Mouse (Mus musculus): ENCODE measurements around the gene Capn8. TPM values are rescaled to one million over a fixed set of nuclear protein-coding genes. Genes with fewer than 3 reads are reported as not detected.

The Capn8 gene
- polyA plus RNA-seq, 1 experiment from 2014 or later, result not detected

- 46% methylated on average over 3 of the region's 3 CpGs for WGBS
- ATAC-seq (ENCODE audit: insufficient number of reproducible peaks, low FRiP score), result no peak
These were observed 82.0 kb downstream of the Capn8 start for GRCm38 (mm10) chr1:182646796-182647195.

GRCm38 (mm10) chr1:182657760-182658159, 93.0 kb downstream of the Capn8 start:
- Histone ChIP-seq H3K4me3 (no peak overlapping the region), H3K27me3 (replicated peaks) (no peaks in the 10 kb centered on the region), H3K27ac (ENCODE audit: poor library complexity, severe bottlenecking) (no peak overlapping the region), H3K36me3 (no peaks in the 10 kb centered on the region), H3K9me3 (replicated peaks) (peaks cover 8% of the 10 kb centered on the region), H3K4me2 (no peak overlapping the region), H3K4me1 (replicated peaks) (peaks cover 15% of the 10 kb centered on the region), H3K9ac (no peak overlapping the region)
- 22% methylated on average over 6 of the region's 6 CpGs for WGBS
- no peak for ATAC-seq (ENCODE audit: insufficient number of reproducible peaks, low FRiP score)

More at GRCm38 (mm10) chr1:182646796-182647195, 82.0 kb downstream of the Capn8 start:
- 0 out of 2 replicates have a peak, but pooled peaks cover 3% of the 10 kb centered on the region for H3K27me3 ChIP-seq (replicated peaks)
- H3K4me2 ChIP-seq, result no peak overlapping the region
- no peak overlapping the region for H3K4me3 ChIP-seq
- H3K9me3 ChIP-seq (replicated peaks), result peaks cover 5% of the 10 kb centered on the region
- H3K9ac ChIP-seq, result no peak overlapping the region
- H3K4me1 ChIP-seq (replicated peaks), result peaks cover 6% of the 10 kb centered on the region
- no peaks in the 10 kb centered on the region for H3K36me3 ChIP-seq
- H3K27ac ChIP-seq (ENCODE audit: poor library complexity, severe bottlenecking), result no peak overlapping the region

- no peak; the same call in 1 of the 2 replicates for ATAC-seq (ENCODE audit: insufficient number of reproducible peaks, low FRiP score)
- WGBS, result 12% methylated on average over 7 of the region's 7 CpGs
- H3K4me3 ChIP-seq, result no peak overlapping the region
These were observed 95.6 kb downstream of the Capn8 start for GRCm38 (mm10) chr1:182660365-182660764.

GRCm38 (mm10) chr1:182663671-182664070, 98.9 kb downstream of the Capn8 start:
- no peaks in the 10 kb centered on the region for H3K9me3 ChIP-seq (replicated peaks)
- ATAC-seq (ENCODE audit: insufficient number of reproducible peaks, low FRiP score), result no peak
- no peaks in the 10 kb centered on the region for H3K27me3 ChIP-seq (replicated peaks)
- H3K4me3 ChIP-seq, result no peak overlapping the region
- H3K4me2 ChIP-seq, result no peak overlapping the region
- no peaks in the 10 kb centered on the region for H3K36me3 ChIP-seq
- WGBS, result 64% methylated on average over 11 of the region's 11 CpGs
- no peak overlapping the region for H3K9ac ChIP-seq
- H3K4me1 ChIP-seq (replicated peaks), result peaks cover 29% of the 10 kb centered on the region
- no peak overlapping the region for H3K27ac ChIP-seq (ENCODE audit: poor library complexity, severe bottlenecking)

More at GRCm38 (mm10) chr1:182660365-182660764, 95.6 kb downstream of the Capn8 start:
- Histone ChIP-seq H3K9me3 (replicated peaks) (peaks cover 8% of the 10 kb centered on the region), H3K4me2 (peak overlapping the region; percentile 15; the same call in 1 of the 2 replicates), H3K4me1 (replicated peaks) (peaks cover 20% of the 10 kb centered on the region), H3K27me3 (replicated peaks) (no peaks in the 10 kb centered on the region), H3K27ac (ENCODE audit: poor library complexity, severe bottlenecking) (no peak overlapping the region), H3K9ac (no peak overlapping the region), H3K36me3 (no peaks in the 10 kb centered on the region)

- Histone ChIP-seq H3K9ac (no peak overlapping the region), H3K4me3 (no peak overlapping the region), H3K27ac (ENCODE audit: poor library complexity, severe bottlenecking) (no peak overlapping the region), H3K4me1 (replicated peaks) (peaks cover 38% of the 10 kb centered on the region), H3K27me3 (replicated peaks) (no peaks in the 10 kb centered on the region), H3K9me3 (replicated peaks) (no peaks in the 10 kb centered on the region), H3K4me2 (no peak overlapping the region), H3K36me3 (no peaks in the 10 kb centered on the region)
- 47% methylated on average over 4 of the region's 4 CpGs for WGBS
- no peak for ATAC-seq (ENCODE audit: insufficient number of reproducible peaks, low FRiP score)
These were observed 100.0 kb downstream of the Capn8 start for GRCm38 (mm10) chr1:182664841-182665240.

- Histone ChIP-seq H3K4me3 (no peak overlapping the region), H3K4me1 (replicated peaks) (peaks cover 38% of the 10 kb centered on the region), H3K9ac (no peak overlapping the region)
These were observed 102.5 kb downstream of the Capn8 start for GRCm38 (mm10) chr1:182667281-182667680.

GRCm38 (mm10) chr1:182669741-182670140, 104.9 kb downstream of the Capn8 start:
- 74% methylated on average over 11 of the region's 11 CpGs for WGBS
- Histone ChIP-seq H3K9ac (no peak overlapping the region), H3K36me3 (no peaks in the 10 kb centered on the region), H3K9me3 (replicated peaks) (0 out of 2 replicates have a peak, but pooled peaks cover 3% of the 10 kb centered on the region), H3K27me3 (replicated peaks) (no peaks in the 10 kb centered on the region), H3K4me3 (no peak overlapping the region), H3K4me2 (no peak overlapping the region), H3K4me1 (replicated peaks) (peaks cover 33% of the 10 kb centered on the region), H3K27ac (ENCODE audit: poor library complexity, severe bottlenecking) (peak overlapping the region; percentile 61)
- no peak for ATAC-seq (ENCODE audit: insufficient number of reproducible peaks, low FRiP score)

More at GRCm38 (mm10) chr1:182667281-182667680, 102.5 kb downstream of the Capn8 start:
- 86% methylated on average over 3 of the region's 3 CpGs for WGBS
- Histone ChIP-seq H3K27ac (ENCODE audit: poor library complexity, severe bottlenecking) (no peak overlapping the region), H3K36me3 (no peaks in the 10 kb centered on the region), H3K9me3 (replicated peaks) (no peaks in the 10 kb centered on the region), H3K4me2 (no peak overlapping the region), H3K27me3 (replicated peaks) (no peaks in the 10 kb centered on the region)
- ATAC-seq (ENCODE audit: insufficient number of reproducible peaks, low FRiP score), result no peak

GRCm38 (mm10) chr1:182670563-182671342, 105.9 kb downstream of the Capn8 start:
- 39% methylated on average over 11 of the region's 11 CpGs for WGBS
- H3K9ac ChIP-seq, result no peak overlapping the region
- no peaks in the 10 kb centered on the region for H3K27me3 ChIP-seq (replicated peaks)
- peaks cover 36% of the 10 kb centered on the region for H3K4me1 ChIP-seq (replicated peaks)
- no peak overlapping the region for H3K4me3 ChIP-seq
- no peaks in the 10 kb centered on the region for H3K36me3 ChIP-seq
- peak overlapping the region; percentile 17; the same call in 1 of the 2 replicates for H3K4me2 ChIP-seq
- ATAC-seq (ENCODE audit: insufficient number of reproducible peaks, low FRiP score), result peak; percentile 77
- H3K27ac ChIP-seq (ENCODE audit: poor library complexity, severe bottlenecking), result peak overlapping the region; percentile 61
- H3K9me3 ChIP-seq (replicated peaks), result 0 out of 2 replicates have a peak, but pooled peaks cover 3% of the 10 kb centered on the region

GRCm38 (mm10) chr1:182671343-182671624, 106.5 kb downstream of the Capn8 start:
- Histone ChIP-seq H3K9me3 (replicated peaks) (0 out of 2 replicates have a peak, but pooled peaks cover 3% of the 10 kb centered on the region), H3K27ac (ENCODE audit: poor library complexity, severe bottlenecking) (peak overlapping the region; percentile 55), H3K27me3 (replicated peaks) (no peaks in the 10 kb centered on the region), H3K4me3 (no peak overlapping the region), H3K9ac (no peak overlapping the region), H3K4me1 (replicated peaks) (peaks cover 36% of the 10 kb centered on the region), H3K4me2 (no peak overlapping the region), H3K36me3 (no peaks in the 10 kb centered on the region)
- 33% methylated on average over 4 of the region's 4 CpGs for WGBS
- ATAC-seq (ENCODE audit: insufficient number of reproducible peaks, low FRiP score), result no peak

GRCm38 (mm10) chr1:182675346-182675745, 110.5 kb downstream of the Capn8 start:
- Histone ChIP-seq H3K4me1 (replicated peaks) (peaks cover 22% of the 10 kb centered on the region), H3K4me3 (no peak overlapping the region), H3K27ac (ENCODE audit: poor library complexity, severe bottlenecking) (no peak overlapping the region), H3K27me3 (replicated peaks) (no peaks in the 10 kb centered on the region), H3K4me2 (no peak overlapping the region), H3K9ac (no peak overlapping the region), H3K36me3 (no peaks in the 10 kb centered on the region), H3K9me3 (replicated peaks) (0 out of 2 replicates have a peak, but pooled peaks cover 3% of the 10 kb centered on the region)
- ATAC-seq (ENCODE audit: insufficient number of reproducible peaks, low FRiP score), result no peak
- WGBS, result 69% methylated on average over 8 of the region's 8 CpGs

GRCm38 (mm10) chr1:182678151-182678550, 113.3 kb downstream of the Capn8 start:
- 88% methylated on average over 17 of the region's 17 CpGs for WGBS
- Histone ChIP-seq H3K4me2 (no peak overlapping the region), H3K36me3 (no peaks in the 10 kb centered on the region), H3K4me3 (no peak overlapping the region), H3K9me3 (replicated peaks) (0 out of 2 replicates have a peak, but pooled peaks cover 3% of the 10 kb centered on the region), H3K27me3 (replicated peaks) (0 out of 2 replicates have a peak, but pooled peaks cover 3% of the 10 kb centered on the region), H3K9ac (no peak overlapping the region), H3K4me1 (replicated peaks) (peaks cover 23% of the 10 kb centered on the region), H3K27ac (ENCODE audit: poor library complexity, severe bottlenecking) (no peak overlapping the region)
- ATAC-seq (ENCODE audit: insufficient number of reproducible peaks, low FRiP score), result no peak

Measured in heart, embryonic 12.5 days (tissue).